9 mouse cellular contexts compared by ENCODE assay signal in the genomic region with DNA sequence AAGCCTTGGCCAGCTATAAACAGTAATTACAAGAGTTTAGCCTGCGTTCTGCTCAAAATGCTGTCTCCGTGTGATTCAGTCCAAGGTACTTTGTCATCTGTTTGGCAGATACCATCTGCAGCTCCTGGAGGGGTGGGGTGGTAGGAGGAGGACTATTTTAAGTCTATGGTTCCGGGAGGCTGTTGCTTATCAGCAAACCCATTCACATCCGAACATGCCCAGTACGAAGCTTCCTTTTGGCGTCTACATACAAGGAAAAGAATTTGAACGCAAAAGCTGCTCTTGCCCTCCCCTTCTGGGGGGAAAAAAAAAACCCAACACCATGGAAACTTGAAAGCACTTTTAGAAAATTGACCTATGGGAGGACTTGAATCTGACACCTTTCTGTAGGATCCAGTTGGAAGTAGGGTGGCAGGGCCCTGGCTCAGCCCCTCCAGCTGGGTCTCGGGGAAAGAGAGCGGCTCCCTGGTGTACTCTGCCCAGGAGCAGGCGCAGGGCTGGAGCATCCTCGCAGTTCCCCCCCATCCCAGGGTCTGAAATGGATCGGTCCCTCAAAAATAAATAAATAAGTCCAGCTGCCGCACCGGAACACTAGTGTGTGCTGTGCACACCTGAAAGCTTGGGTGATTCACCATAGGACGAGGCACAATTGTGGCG.
DNase-seq lines count a peak whose midpoint lies in the region; ATAC-seq and TF ChIP-seq lines count a peak whose summit lies in the region.
"Had no signal": no experiment of that assay in that cellular context is flagged by ENCODE, and none has a peak within 500 bp of the region (broad histone marks: within the 10 kb centered on the region; RNA-seq: fewer than 3 reads in every experiment).

No protein-coding gene starts in this region.

- TF ChIP-seq EP300 in heart, adult 2 months (IDR thresholded peaks at IDR 0.05; ENCODE audit: insufficient read depth, low read depth, low read length): peak; percentile 74; the same call in 1 of the 2 replicates

- H3K9ac ChIP-seq in embryonic facial prominence, embryonic 13.5 days: peak overlapping the region; percentile 81
- H3K9ac ChIP-seq in heart, adult 2 months (ENCODE audit: low read depth, low read length): peak overlapping the region; percentile 81
- peak overlapping the region; percentile 87 for H3K9ac ChIP-seq in limb, embryonic 11.5 days (ENCODE audit: low read length)
- peak overlapping the region; percentile 60 for H3K9ac ChIP-seq in midbrain, embryonic 14.5 days (replicated peaks; ENCODE audit: low read length)

- peak overlapping the region; percentile 88 for H3K27ac ChIP-seq in embryonic facial prominence, embryonic 13.5 days
- peak overlapping the region; percentile 89 for H3K27ac ChIP-seq in heart, adult 2 months
- peak overlapping the region; percentile 80 for H3K27ac ChIP-seq in kidney, adult 2 months (ENCODE audit: insufficient read depth, low read depth, low read length)
- H3K27ac ChIP-seq in limb, embryonic 11.5 days (replicated peaks; ENCODE audit: low read depth, low read length): peak overlapping the region; percentile 65; the same call in 1 of the 2 replicates
- peak overlapping the region; percentile 82 for H3K27ac ChIP-seq in midbrain, embryonic 14.5 days (replicated peaks; ENCODE audit: low read depth, low read length)

- H3K4me1 ChIP-seq in embryonic facial prominence, embryonic 13.5 days: peaks cover 20% of the 10 kb centered on the region
- H3K4me1 ChIP-seq in heart, adult 2 months (ENCODE audit: control insufficient read depth, insufficient read depth, low read length): peaks cover 14% of the 10 kb centered on the region
- H3K4me1 ChIP-seq in kidney, adult 2 months (ENCODE audit: control insufficient read depth, insufficient read depth, low read length): no peaks in the 10 kb centered on the region; the same call in 1 of the 2 replicates
- 0 out of 2 replicates have a peak, but pooled peaks cover 3% of the 10 kb centered on the region for H3K4me1 ChIP-seq in limb, embryonic 11.5 days (ENCODE audit: control insufficient read depth, insufficient read depth, low read length)
- peaks cover 14% of the 10 kb centered on the region; the same call in 1 of the 2 replicates for H3K4me1 ChIP-seq in midbrain, embryonic 14.5 days (ENCODE audit: control insufficient read depth, insufficient read depth, low read length)

- no peaks in the 10 kb centered on the region for H3K36me3 ChIP-seq in embryonic facial prominence, embryonic 13.5 days
- 0 out of 2 replicates have a peak, but pooled peaks cover 3% of the 10 kb centered on the region for H3K36me3 ChIP-seq in heart, adult 2 months (ENCODE audit: control insufficient read depth, insufficient read depth, low read length)
- H3K36me3 ChIP-seq in kidney, adult 2 months (ENCODE audit: control insufficient read depth, insufficient read depth, low read length): no peaks in the 10 kb centered on the region
- H3K36me3 ChIP-seq in limb, embryonic 11.5 days (ENCODE audit: control insufficient read depth, insufficient read depth, low read length): no peaks in the 10 kb centered on the region
- H3K36me3 ChIP-seq in midbrain, embryonic 14.5 days (ENCODE audit: control insufficient read depth, insufficient read depth, low read length): no peaks in the 10 kb centered on the region
- H3K36me3 ChIP-seq: G1E had no signal

- peak overlapping the region; percentile 65 for H3K4me3 ChIP-seq in embryonic facial prominence, embryonic 13.5 days
- peak overlapping the region; percentile 65 for H3K4me3 ChIP-seq in heart, adult 2 months
- peak overlapping the region; percentile 77 for H3K4me3 ChIP-seq in kidney, adult 2 months (ENCODE audit: insufficient read depth, low read depth, low read length)
- H3K4me3 ChIP-seq in limb, embryonic 11.5 days (ENCODE audit: low read depth, low read length): peak overlapping the region; percentile 59
- peak overlapping the region; percentile 39 for H3K4me3 ChIP-seq in midbrain, embryonic 14.5 days (replicated peaks; ENCODE audit: low read depth, low read length)

- no peaks in the 10 kb centered on the region for H3K9me3 ChIP-seq in embryonic facial prominence, embryonic 13.5 days
- no peaks in the 10 kb centered on the region for H3K9me3 ChIP-seq in limb, embryonic 11.5 days (ENCODE audit: control insufficient read depth, low read length)
- H3K9me3 ChIP-seq in midbrain, embryonic 14.5 days (ENCODE audit: control insufficient read depth, low read length): no peaks in the 10 kb centered on the region
- H3K9me3 ChIP-seq: G1E had no signal

- peak overlapping the region; percentile 76 for H3K4me2 ChIP-seq in embryonic facial prominence, embryonic 13.5 days
- H3K4me2 ChIP-seq in limb, embryonic 11.5 days (ENCODE audit: low read depth, severe bottlenecking): peak overlapping the region; percentile 73
- peak overlapping the region; percentile 83 for H3K4me2 ChIP-seq in midbrain, embryonic 14.5 days (ENCODE audit: low read length)

- intact Hi-C loops in heart, adult 2 months (cut with DNase I): loop anchor here (2.0 to 5.0 kb wide), 2 partner anchors 34 to 95 kb away; no protein-coding TSS in a partner anchor

- peak; percentile 79; the same call in 1 of the 2 replicates for TF ChIP-seq POLR2A in heart, adult 2 months (IDR thresholded peaks at IDR 0.05; ENCODE audit: insufficient read depth, low read depth, low read length)
- TF ChIP-seq POLR2A in kidney, adult 2 months (IDR thresholded peaks at IDR 0.05; ENCODE audit: low read depth, low read length): no peak

- H3K79me2 ChIP-seq in heart, adult 2 months (replicated peaks; ENCODE audit: control insufficient read depth, insufficient read depth, low read length): peaks cover 2% of the 10 kb centered on the region

- ATAC-seq in embryonic facial prominence, embryonic 13.5 days (ENCODE audit: insufficient number of reproducible peaks, insufficient read depth, low FRiP score, low TSS enrichment, low read depth): peak; percentile 97
- ATAC-seq in limb, embryonic 11.5 days (ENCODE audit: insufficient number of reproducible peaks, low FRiP score, low TSS enrichment, low read depth): peak; percentile 98
- peak; percentile 94 for ATAC-seq in midbrain, embryonic 14.5 days (ENCODE audit: low FRiP score, low TSS enrichment)

- peak; percentile 15; the same call in 1 of the 2 replicates for TF ChIP-seq CTCF in heart, adult 2 months (IDR thresholded peaks at IDR 0.05)
- no peak for TF ChIP-seq CTCF in kidney, adult 2 months (conservative IDR thresholded peaks at IDR 0.05; ENCODE audit: insufficient read depth, insufficient read length, low read depth, low read length)

- under 1% methylated on average over 16 of the region's 16 CpGs for WGBS in embryonic facial prominence, embryonic 13.5 days
- 1% methylated on average over 16 of the region's 16 CpGs for WGBS in heart, adult 2 months
- 1% methylated on average over 16 of the region's 16 CpGs for WGBS in kidney, adult 2 months
- WGBS in limb, embryonic 11.5 days: under 1% methylated on average over 16 of the region's 16 CpGs
- WGBS in midbrain, embryonic 14.5 days: under 1% methylated on average over 16 of the region's 16 CpGs

- DNase-seq in 3134 (ENCODE audit: extremely low read depth, insufficient read length, low spot score): peak; percentile 85
- peak; percentile 52 for DNase-seq in adrenal gland, postnatal 25 days
- DNase-seq in heart, adult 2 months: peak; percentile 71 to 85
- peak; percentile 91 for DNase-seq in kidney, adult 2 months
- peak; percentile 88 for DNase-seq in limb, embryonic 11.5 days (ENCODE audit: low spot score)
- DNase-seq in midbrain, embryonic 14.5 days: peak; percentile 90
- peak; percentile 56 to 58 for DNase-seq in spleen, adult 18-20 months

- no peaks in the 10 kb centered on the region for H3K27me3 ChIP-seq in embryonic facial prominence, embryonic 13.5 days
- H3K27me3 ChIP-seq in heart, adult 2 months (ENCODE audit: control insufficient read depth, insufficient read depth, low read length): no peaks in the 10 kb centered on the region
- H3K27me3 ChIP-seq in kidney, adult 2 months (replicated peaks; ENCODE audit: control insufficient read depth, insufficient read depth, low read length): no peaks in the 10 kb centered on the region
- H3K27me3 ChIP-seq in limb, embryonic 11.5 days (ENCODE audit: control insufficient read depth, insufficient read depth, low read length): no peaks in the 10 kb centered on the region
- H3K27me3 ChIP-seq in midbrain, embryonic 14.5 days (ENCODE audit: control insufficient read depth, insufficient read depth, low read length): no peaks in the 10 kb centered on the region

Comparison
In these comparisons a context has a peak if more than half of its experiments do, and no peak if none do; other contexts are left out.
1. Peak in every context shown above with its lines: DNase-seq, ATAC-seq, H3K4me3 ChIP-seq and H3K27ac ChIP-seq.